Mouse (Mus musculus): ENCODE measurements around the gene Kcnn3.

DNA sequence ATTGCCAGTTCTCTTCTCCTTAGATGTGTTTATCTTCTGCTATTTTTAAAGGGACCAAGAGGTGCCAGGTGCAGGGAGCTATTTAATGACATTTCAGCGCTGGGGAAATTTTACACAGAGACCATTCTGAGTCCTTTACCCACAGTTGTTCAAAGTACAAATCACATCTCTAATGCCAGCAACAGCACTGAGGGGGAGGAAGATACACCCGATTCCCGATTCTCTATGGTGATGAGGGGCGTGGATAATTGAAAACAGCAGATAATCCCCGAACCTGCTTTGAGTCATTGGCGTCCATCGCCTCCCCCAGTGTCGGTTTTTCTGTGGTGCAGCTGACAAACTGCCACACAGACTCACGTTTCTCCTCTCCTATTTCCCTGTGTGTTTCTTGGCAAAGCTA is 11.9 kb upstream of the Kcnn3 start:
- TF ChIP-seq CTCF (IDR thresholded peaks at IDR 0.05; ENCODE audit: control insufficient read depth, insufficient read depth, low read length) (no peak), POLR2A (IDR thresholded peaks at IDR 0.05; ENCODE audit: borderline replicate concordance, control insufficient read depth, low read depth, low read length) (no peak)
